Mouse (Mus musculus) stomach, embryonic 14.5 days (tissue): ENCODE data around the gene Iqcn. TPM values are rescaled to one million over a fixed set of nuclear protein-coding genes. Genes with fewer than 3 reads are reported as not detected.
A peak's percentile ranks its signal among the peaks of the same experiment; 100 is the strongest.

Experiments
- ATAC-seq: fragments of 200-750 bp; cut with Nextera tagmentation; 2 replicates; pipeline ENCODE4 v1.8.0; 2017; ENCODE audit warnings: low read depth, moderate TSS enrichment; ENCODE audit not compliant: insufficient number of reproducible peaks, insufficient read depth, low FRiP score
- H3K27ac ChIP-seq: fragments of 300-500 bp; sonication (generic); 2 replicates; pipeline ENCODE4 v1.5.1; 2014; ENCODE audit warnings: mild to moderate bottlenecking, low read length, moderate library complexity, mixed read lengths
- H3K27me3 ChIP-seq: fragments of 300-500 bp; sonication (generic); 2 replicates; pipeline ENCODE4 v1.6.1; 2014; ENCODE audit warnings: low read length, control low read depth, mixed read lengths; ENCODE audit not compliant: control insufficient read depth, insufficient read depth
- H3K36me3 ChIP-seq: fragments of 300-500 bp; sonication (generic); 2 replicates; pipeline ENCODE4 v1.6.1; 2014; ENCODE audit warnings: mild to moderate bottlenecking, control low read depth, low read length, moderate library complexity, mixed read lengths; ENCODE audit not compliant: control insufficient read depth, insufficient read depth
- H3K4me1 ChIP-seq: fragments of 300-500 bp; sonication (generic); 2 replicates; pipeline ENCODE4 v1.6.1; 2014; ENCODE audit warnings: low read length, control low read depth, mixed read lengths; ENCODE audit not compliant: control insufficient read depth, insufficient read depth
- H3K4me2 ChIP-seq: fragments of 300-500 bp; sonication (generic); replicated peaks from 2 replicates; pipeline ENCODE4 v1.6.1; 2014; ENCODE audit warnings: low read depth, low read length, control low read depth
- H3K4me3 ChIP-seq: fragments of 300-500 bp; sonication (generic); 2 replicates; pipeline ENCODE4 v1.5.1; 2014; ENCODE audit warnings: low read depth, low read length, control low read depth
- H3K9ac ChIP-seq: fragments of 300-500 bp; sonication (generic); replicated peaks from 2 replicates; pipeline ENCODE4 v1.6.1; 2014; ENCODE audit warnings: low read depth, mild to moderate bottlenecking, control low read depth, low read length, moderate library complexity, mixed read lengths
- H3K9me3 ChIP-seq: fragments of 300-500 bp; sonication (generic); 2 replicates; pipeline ENCODE4 v1.6.1; 2016; ENCODE audit warnings: low read depth, low read length, control low read depth; ENCODE audit not compliant: control insufficient read depth
- WGBS: fragments of 180-500 bp; shearing (Covaris S2); extraction: QIAGEN DNeasy Blood & Tissue Kit; methylation state at CpG from one replicate; pipeline ENCODE4 v1.1.7; 2014; 5-methylcytosine and 5-hydroxymethylcytosine counted together
- polyA plus RNA-seq: library from polyadenylated mRNA; unstranded; fragments of >200 nt; fragmentation: Nextera tagmentation; extraction: Ambion mirVana; gene quantifications from 2 replicates; pipeline ENCODE4 v1.2.1, GENCODE M21; 2014

Gene Iqcn
- polyA plus RNA-seq, 1 experiment from 2014 or later = 0.06 TPM

GRCm38 (mm10) chr8:70711041-70711440 is 7.8 kb downstream of the Iqcn start:
- no peaks in the 10 kb centered on the region for H3K4me1 ChIP-seq
- no peak overlapping the region for H3K4me3 ChIP-seq
- no peaks in the 10 kb centered on the region for H3K27me3 ChIP-seq
- H3K9ac ChIP-seq = no peak overlapping the region
- H3K27ac ChIP-seq = no peak overlapping the region
- H3K36me3 ChIP-seq = no peaks in the 10 kb centered on the region
- H3K9me3 ChIP-seq = no peaks in the 10 kb centered on the region
- ATAC-seq = no peak
- no peak overlapping the region for H3K4me2 ChIP-seq
- WGBS = 83% methylated on average over 11 of the region's 11 CpGs

- H3K27me3 ChIP-seq = no peaks in the 10 kb centered on the region
- ATAC-seq = no peak
- no peaks in the 10 kb centered on the region for H3K36me3 ChIP-seq
- WGBS = 79% methylated on average over 7 of the region's 7 CpGs
- no peaks in the 10 kb centered on the region for H3K4me1 ChIP-seq
- H3K27ac ChIP-seq = no peak overlapping the region
- H3K4me3 ChIP-seq = no peak overlapping the region
- H3K9me3 ChIP-seq = no peaks in the 10 kb centered on the region
- H3K4me2 ChIP-seq = no peak overlapping the region
- H3K9ac ChIP-seq = no peak overlapping the region
These were observed 10.7 kb downstream of the Iqcn start for GRCm38 (mm10) chr8:70713991-70714390.

GRCm38 (mm10) chr8:70715086-70715485 is 11.8 kb downstream of the Iqcn start:
- H3K4me2 ChIP-seq = no peak overlapping the region
- H3K27me3 ChIP-seq = no peaks in the 10 kb centered on the region
- no peak overlapping the region for H3K27ac ChIP-seq
- 44% methylated on average over 2 of the region's 2 CpGs for WGBS
- no peaks in the 10 kb centered on the region for H3K36me3 ChIP-seq
- no peaks in the 10 kb centered on the region for H3K4me1 ChIP-seq
- ATAC-seq = no peak
- no peak overlapping the region for H3K4me3 ChIP-seq
- no peak overlapping the region for H3K9ac ChIP-seq
- no peaks in the 10 kb centered on the region for H3K9me3 ChIP-seq

GRCm38 (mm10) chr8:70716521-70717400 is 13.5 kb downstream of the Iqcn start:
- no peak overlapping the region for H3K4me3 ChIP-seq
- ATAC-seq = no peak
- H3K4me1 ChIP-seq = no peaks in the 10 kb centered on the region
- H3K9me3 ChIP-seq = no peaks in the 10 kb centered on the region
- H3K9ac ChIP-seq = no peak overlapping the region
- H3K36me3 ChIP-seq = no peaks in the 10 kb centered on the region
- WGBS = 79% methylated on average over 40 of the region's 40 CpGs
- no peak overlapping the region for H3K4me2 ChIP-seq
- H3K27ac ChIP-seq = no peak overlapping the region
- H3K27me3 ChIP-seq = no peaks in the 10 kb centered on the region

GRCm38 (mm10) chr8:70718297-70718696 is 15.0 kb downstream of the Iqcn start, which contains the start of gene Gm3336:
TSS of gene Gm3336 (plus strand) at chr8:70718543.
- Histone ChIP-seq H3K9me3 (no peaks in the 10 kb centered on the region), H3K9ac (no peak within 1 kb of the TSS), H3K4me3 (no peak within 1 kb of the TSS), H3K36me3 (no peaks in the 10 kb centered on the region), H3K27me3 (no peaks in the 10 kb centered on the region), H3K4me1 (no peaks in the 10 kb centered on the region), H3K4me2 (no peak within 1 kb of the TSS), H3K27ac (no peak within 1 kb of the TSS)
- ATAC-seq = peak; percentile 14; the same call in 1 of the 2 replicates
- WGBS = 4% methylated on average over 19 of the region's 19 CpGs

GRCm38 (mm10) chr8:70719796-70720270 is 16.6 kb downstream of the Iqcn start:
- ATAC-seq = no peak
- 48% methylated on average over 9 of the region's 9 CpGs for WGBS
- Histone ChIP-seq H3K4me1 (no peaks in the 10 kb centered on the region), H3K4me3 (no peak overlapping the region), H3K27me3 (no peaks in the 10 kb centered on the region), H3K9ac (no peak overlapping the region), H3K4me2 (no peak overlapping the region), H3K27ac (no peak overlapping the region), H3K36me3 (no peaks in the 10 kb centered on the region), H3K9me3 (no peaks in the 10 kb centered on the region)

GRCm38 (mm10) chr8:70720739-70721138 is 17.5 kb downstream of the Iqcn start:
- H3K27ac ChIP-seq = no peak overlapping the region
- no peaks in the 10 kb centered on the region for H3K4me1 ChIP-seq
- H3K4me3 ChIP-seq = no peak overlapping the region
- no peak overlapping the region for H3K9ac ChIP-seq
- no peaks in the 10 kb centered on the region for H3K36me3 ChIP-seq
- no peak for ATAC-seq
- no peaks in the 10 kb centered on the region for H3K27me3 ChIP-seq
- no peak overlapping the region for H3K4me2 ChIP-seq
- no peaks in the 10 kb centered on the region for H3K9me3 ChIP-seq
- 2% methylated on average over 3 of the region's 3 CpGs for WGBS

- 83% methylated on average over 8 of the region's 8 CpGs for WGBS
- H3K27me3 ChIP-seq = no peaks in the 10 kb centered on the region
- H3K9ac ChIP-seq = no peak overlapping the region; the same call in 1 of the 2 replicates
- H3K27ac ChIP-seq = no peak overlapping the region
- H3K36me3 ChIP-seq = no peaks in the 10 kb centered on the region
- H3K4me1 ChIP-seq = no peaks in the 10 kb centered on the region
- no peak overlapping the region for H3K4me3 ChIP-seq
- no peak for ATAC-seq
- H3K9me3 ChIP-seq = no peaks in the 10 kb centered on the region
- no peak overlapping the region for H3K4me2 ChIP-seq
These were observed 18.3 kb downstream of the Iqcn start for GRCm38 (mm10) chr8:70721601-70722000.
